Mouse (Mus musculus) kidney, postnatal 10 days (tissue): Measurements from ENCODE around the gene Gstm1.

Experiments
- DNase-seq: peaks from one replicate; pipeline ENCODE4 v3.0.0; 2021; ENCODE audit warnings: mixed read lengths

Gstm1 gene

GRCm38 (mm10) chr3:107964656-107965308, 53.0 kb downstream of the Gstm1 start:
- DNase-seq: peak; percentile 28

- no peak for DNase-seq
Observed at GRCm38 (mm10) chr3:107964026-107964425, 53.7 kb downstream of the Gstm1 start.
